Mouse (Mus musculus) erythroblast, embryonic 14.5 days (primary cell): ENCODE data around the gene Ptov1.

Experiments used
- GATA1 ChIP-seq: IDR thresholded peaks from 2 replicates; pipeline ENCODE4 v1.6.1; 2012; ENCODE audit warnings: low read length, inconsistent platforms, mixed read lengths
- TAL1 ChIP-seq: IDR thresholded peaks from 3 replicates; pipeline ENCODE4 v1.6.1; 2012; ENCODE audit warnings: low read length, inconsistent platforms, mixed read lengths

DNA sequence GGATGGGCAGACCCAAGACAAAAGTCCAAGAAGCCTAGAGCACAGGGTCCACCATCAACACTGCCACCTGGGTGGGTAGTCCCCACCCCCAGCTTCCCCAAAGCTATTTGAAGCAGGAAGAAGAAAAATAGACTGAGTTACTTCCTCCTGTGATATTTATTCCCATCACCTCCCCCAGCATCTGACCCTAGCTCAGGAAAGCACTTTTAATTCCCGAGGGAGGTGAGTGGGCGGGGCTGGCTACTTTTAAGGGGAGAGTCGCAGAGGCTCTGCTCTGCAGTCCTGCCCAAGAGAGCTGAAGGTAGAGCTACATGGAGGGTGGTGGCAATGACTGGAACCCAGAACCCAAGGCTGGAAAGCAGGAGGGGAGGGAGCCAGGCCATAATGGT, 33.6 kb downstream of the Ptov1 start:
- TF ChIP-seq TAL1, result no peak
- no peak for TF ChIP-seq GATA1
